Mouse (Mus musculus): ENCODE measurements around the gene Dennd6a. TPM values are rescaled to one million over a fixed set of nuclear protein-coding genes. Genes with fewer than 3 reads are reported as not detected.
"Not testable (repeated sequence)": the region's sequence is repeated elsewhere in the genome, so short reads cannot be mapped to it uniquely, and the experiment has no call there.

Gene Dennd6a
- polyA plus RNA-seq, 1 experiment, result 23.9 TPM

GRCm38 (mm10) chr14:26638708-26639084 lies 65.0 kb downstream of the Dennd6a start:
- DNase-seq (ENCODE audit: extremely low spot score in 1 of 2, low spot score in 1 of 2), result peak in 1 of 2 experiments; percentile 40

- DNase-seq (ENCODE audit: extremely low spot score in 1 of 2, low spot score in 1 of 2), result no peak
Observed at GRCm38 (mm10) chr14:26639251-26639650, 65.6 kb downstream of the Dennd6a start.

GRCm38 (mm10) chr14:26639961-26640360 lies 66.3 kb downstream of the Dennd6a start:
- DNase-seq (ENCODE audit: extremely low spot score in 1 of 2, low spot score in 1 of 2), result no peak

- no peak for DNase-seq (ENCODE audit: extremely low spot score in 1 of 2, low spot score in 1 of 2)
Observed at GRCm38 (mm10) chr14:26643006-26643624, 69.5 kb downstream of the Dennd6a start.

GRCm38 (mm10) chr14:26645989-26646650 lies 72.5 kb downstream of the Dennd6a start:
- DNase-seq (ENCODE audit: extremely low spot score in 1 of 2, low spot score in 1 of 2), result no peak

GRCm38 (mm10) chr14:26647811-26648210 lies 74.2 kb downstream of the Dennd6a start:
- no peak for DNase-seq (ENCODE audit: extremely low spot score in 1 of 2, low spot score in 1 of 2)

GRCm38 (mm10) chr14:26651901-26652300 lies 78.2 kb downstream of the Dennd6a start:
- no peak for DNase-seq (ENCODE audit: extremely low spot score in 1 of 2, low spot score in 1 of 2)

- no peak for DNase-seq (ENCODE audit: extremely low spot score in 1 of 2, low spot score in 1 of 2)
Observed at GRCm38 (mm10) chr14:26658178-26658577, 84.5 kb downstream of the Dennd6a start.

- DNase-seq (ENCODE audit: extremely low spot score in 1 of 2, low spot score in 1 of 2), result no peak
Observed at GRCm38 (mm10) chr14:26660233-26660632, 86.6 kb downstream of the Dennd6a start.

GRCm38 (mm10) chr14:26662016-26662415 lies 88.4 kb downstream of the Dennd6a start:
- no peak for DNase-seq (ENCODE audit: extremely low spot score in 1 of 2, low spot score in 1 of 2)

- DNase-seq (ENCODE audit: extremely low spot score in 1 of 2, low spot score in 1 of 2), result no peak
Observed at GRCm38 (mm10) chr14:26662488-26662887, 88.8 kb downstream of the Dennd6a start.

- no peak for DNase-seq (ENCODE audit: extremely low spot score in 1 of 2, low spot score in 1 of 2)
Observed at GRCm38 (mm10) chr14:26663851-26664250, 90.2 kb downstream of the Dennd6a start.

GRCm38 (mm10) chr14:26667991-26668370 lies 94.3 kb downstream of the Dennd6a start:
- DNase-seq (ENCODE audit: extremely low spot score in 1 of 2, low spot score in 1 of 2), result no peak

GRCm38 (mm10) chr14:26668371-26669291 lies 95.0 kb downstream of the Dennd6a start:
- DNase-seq (ENCODE audit: extremely low spot score in 1 of 2, low spot score in 1 of 2), result peak; percentile 32 to 50

- peak; percentile 79 to 89 for DNase-seq (ENCODE audit: extremely low spot score in 1 of 2, low spot score in 1 of 2)
Observed at GRCm38 (mm10) chr14:26669292-26670073, 95.8 kb downstream of the Dennd6a start, which contains the start of gene Pde12. Gene Pde12 (minus strand): TSS chr14:26669883.

- DNase-seq (ENCODE audit: extremely low spot score in 1 of 2, low spot score in 1 of 2), result no peak
Observed at GRCm38 (mm10) chr14:26670964-26671363, 97.3 kb downstream of the Dennd6a start.

GRCm38 (mm10) chr14:26671870-26672615 lies 98.4 kb downstream of the Dennd6a start:
- DNase-seq (ENCODE audit: extremely low spot score in 1 of 2, low spot score in 1 of 2), result not testable (repeated sequence)

GRCm38 (mm10) chr14:26674476-26675169 lies 101.0 kb downstream of the Dennd6a start:
- not testable (repeated sequence) for DNase-seq (ENCODE audit: extremely low spot score in 1 of 2, low spot score in 1 of 2)

- DNase-seq (ENCODE audit: extremely low spot score in 1 of 2, low spot score in 1 of 2), result no peak
Observed at GRCm38 (mm10) chr14:26675371-26675770, 101.7 kb downstream of the Dennd6a start.

Measured in frontal cortex, adult 2 months (tissue).